Mouse (Mus musculus) lung, embryonic 16.5 days (tissue): ENCODE results near the gene Rpl13a. TPM values are rescaled to one million over a fixed set of nuclear protein-coding genes. Genes with fewer than 3 reads are reported as not detected.
"Not testable (repeated sequence)": the region's sequence is repeated elsewhere in the genome, so short reads cannot be mapped to it uniquely, and the experiment has no call there.

ENCODE experiments used
- ATAC-seq: fragments of 200-750 bp; cut with Nextera tagmentation; 2 replicates; pipeline ENCODE4 v1.8.0; 2017; ENCODE audit warnings: low read depth, mild to moderate bottlenecking, moderate library complexity
- H3K27ac ChIP-seq: fragments of 300-500 bp; sonication (generic); 2 replicates; pipeline ENCODE4 v1.5.1; 2014; ENCODE audit warnings: mild to moderate bottlenecking, control low read depth, low read length
- H3K27me3 ChIP-seq: fragments of 300-500 bp; sonication (generic); 2 replicates; pipeline ENCODE4 v1.6.1; 2014; ENCODE audit warnings: low read depth, low read length, mixed read lengths; ENCODE audit not compliant: control insufficient read depth, insufficient read depth
- H3K36me3 ChIP-seq: fragments of 300-500 bp; sonication (generic); 2 replicates; pipeline ENCODE4 v1.6.1; 2014; ENCODE audit warnings: low read length; ENCODE audit not compliant: control insufficient read depth, insufficient read depth
- H3K4me1 ChIP-seq: fragments of 300-500 bp; sonication (generic); replicated peaks from 2 replicates; pipeline ENCODE4 v1.6.1; 2014; ENCODE audit warnings: low read length, mixed read lengths; ENCODE audit not compliant: control insufficient read depth, insufficient read depth
- H3K4me2 ChIP-seq: fragments of 300-500 bp; sonication (generic); 2 replicates; pipeline ENCODE4 v1.6.1; 2014; ENCODE audit warnings: low read depth, low read length, control low read depth
- H3K4me3 ChIP-seq: fragments of 300-500 bp; sonication (generic); 2 replicates; pipeline ENCODE4 v1.5.1; 2014; ENCODE audit warnings: mild to moderate bottlenecking, low read length, control low read depth
- H3K9ac ChIP-seq: fragments of 300-500 bp; sonication (generic); 2 replicates; pipeline ENCODE4 v1.6.1; 2014; ENCODE audit warnings: low read length, control low read depth
- H3K9me3 ChIP-seq: fragments of 300-500 bp; sonication (generic); 2 replicates; pipeline ENCODE4 v1.6.1; 2016; ENCODE audit warnings: low read length; ENCODE audit not compliant: control insufficient read depth
- WGBS: fragments of 180-500 bp; shearing (Covaris S2); extraction: QIAGEN DNeasy Blood & Tissue Kit; methylation state at CpG from one replicate; pipeline ENCODE4 v1.1.7; 2014; 5-methylcytosine and 5-hydroxymethylcytosine counted together
- polyA plus RNA-seq: library from polyadenylated mRNA; unstranded; fragments of >200 nt; fragmentation: Nextera tagmentation; extraction: Ambion mirVana; gene quantifications from 2 replicates; pipeline ENCODE4 v1.2.1, GENCODE M21; 2015

Gene Rpl13a
- 1,289 and 1,305 TPM in 2 replicates for polyA plus RNA-seq

DNA sequence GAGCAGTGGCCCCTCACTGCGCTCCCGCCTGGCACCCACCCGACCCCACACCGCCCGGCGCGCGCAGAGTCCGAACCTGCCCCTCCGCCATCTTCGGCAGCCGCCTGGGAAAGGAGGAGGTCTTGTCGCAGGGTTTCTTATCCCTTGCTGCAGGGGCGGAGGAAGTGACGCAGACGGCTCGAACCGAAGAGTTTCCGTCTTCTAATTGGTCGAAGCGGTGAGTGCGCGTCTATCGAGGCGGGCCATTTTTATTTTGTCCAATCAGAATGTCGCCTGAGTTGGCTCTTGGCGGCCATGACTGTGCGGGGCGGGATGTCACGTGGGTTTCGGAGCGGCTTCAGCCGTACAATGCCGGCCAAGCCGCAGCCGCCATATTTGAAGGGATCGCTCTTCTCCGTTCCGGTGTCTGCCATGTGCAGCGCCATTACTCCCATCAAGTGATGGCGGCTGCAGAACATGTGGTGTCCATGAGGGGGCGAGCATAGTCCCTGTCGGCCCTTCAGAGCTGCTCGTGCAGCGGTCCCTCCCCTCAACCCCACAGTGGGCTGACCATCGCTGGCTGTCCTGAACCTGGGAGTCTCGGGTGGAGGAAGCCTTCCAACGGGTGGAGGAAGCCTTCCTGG, at the start of gene Rpl13a:
Rpl13a (minus strand) TSS at position 138 of the 623 bp plus-strand sequence.
- Histone ChIP-seq H3K27ac (peak within 1 kb of the TSS; percentile 90), H3K4me3 (peak within 1 kb of the TSS; percentile 78), H3K36me3 (peaks cover 26% of the 10 kb centered on the region), H3K4me2 (peak within 1 kb of the TSS; percentile 96), H3K9me3 (no peaks in the 10 kb centered on the region), H3K9ac (peak within 1 kb of the TSS; percentile 97), H3K4me1 (peaks cover 30% of the 10 kb centered on the region), H3K27me3 (no peaks in the 10 kb centered on the region)
- 0% methylated on average over 48 of the region's 48 CpGs for WGBS
- ATAC-seq, result peak; percentile 94

DNA sequence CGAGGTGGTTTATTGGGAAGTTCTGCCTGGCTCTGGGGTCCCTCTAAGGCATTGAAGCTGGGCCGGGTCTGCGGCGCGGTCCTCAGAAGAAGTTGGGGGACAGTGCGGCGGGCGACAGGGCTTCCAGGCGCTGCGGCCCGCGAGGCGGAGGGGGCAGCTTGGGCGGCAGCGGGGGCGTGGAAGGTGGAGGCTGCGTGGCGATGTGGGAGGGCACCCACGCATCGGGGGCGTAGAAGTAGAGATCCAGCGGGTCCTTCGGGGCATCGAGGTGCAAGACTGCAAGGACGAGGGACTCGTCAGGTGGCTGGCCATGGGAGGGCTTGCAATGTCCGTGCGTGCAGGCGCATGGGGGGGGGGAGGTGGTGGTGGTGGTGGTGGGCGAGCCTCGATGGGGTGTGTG, 47.8 kb upstream of the Rpl13a start:
- Histone ChIP-seq H3K36me3 (no peaks in the 10 kb centered on the region), H3K27me3 (peaks cover 74% of the 10 kb centered on the region), H3K4me2 (no peak overlapping the region), H3K4me1 (0 out of 2 replicates have a peak, but pooled peaks cover 3% of the 10 kb centered on the region), H3K9me3 (no peaks in the 10 kb centered on the region), H3K4me3 (no peak overlapping the region), H3K27ac (no peak overlapping the region), H3K9ac (no peak overlapping the region)
- 2% methylated on average over 26 of the region's 31 CpGs for WGBS
- ATAC-seq, result no peak

DNA sequence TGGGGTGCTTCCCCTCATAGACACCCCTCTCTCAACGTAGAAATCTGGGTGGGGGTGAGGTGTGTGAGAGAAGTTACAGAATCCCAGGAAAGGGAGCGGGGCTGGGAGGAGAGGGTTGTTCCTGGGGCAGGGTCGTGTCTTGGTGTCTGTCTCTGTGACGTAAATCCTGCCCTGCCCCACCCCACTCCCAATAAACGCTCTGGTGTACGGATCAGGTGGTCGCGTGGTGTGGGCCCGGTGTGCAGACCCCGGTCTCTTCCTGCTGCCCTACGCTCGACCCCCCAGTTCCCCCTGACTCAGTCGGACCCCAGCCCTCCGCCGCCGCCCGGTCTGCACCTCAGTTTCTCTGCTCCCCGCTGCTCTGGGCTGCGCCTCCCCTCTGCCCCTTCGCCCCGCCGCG, 47.4 kb upstream of the Rpl13a start:
- Histone ChIP-seq H3K4me1 (0 out of 2 replicates have a peak, but pooled peaks cover 3% of the 10 kb centered on the region), H3K27ac (no peak overlapping the region), H3K36me3 (no peaks in the 10 kb centered on the region), H3K4me2 (no peak overlapping the region), H3K9me3 (no peaks in the 10 kb centered on the region), H3K27me3 (peaks cover 74% of the 10 kb centered on the region), H3K4me3 (no peak overlapping the region), H3K9ac (no peak overlapping the region)
- under 1% methylated on average over 23 of the region's 23 CpGs for WGBS
- ATAC-seq, result no peak

DNA sequence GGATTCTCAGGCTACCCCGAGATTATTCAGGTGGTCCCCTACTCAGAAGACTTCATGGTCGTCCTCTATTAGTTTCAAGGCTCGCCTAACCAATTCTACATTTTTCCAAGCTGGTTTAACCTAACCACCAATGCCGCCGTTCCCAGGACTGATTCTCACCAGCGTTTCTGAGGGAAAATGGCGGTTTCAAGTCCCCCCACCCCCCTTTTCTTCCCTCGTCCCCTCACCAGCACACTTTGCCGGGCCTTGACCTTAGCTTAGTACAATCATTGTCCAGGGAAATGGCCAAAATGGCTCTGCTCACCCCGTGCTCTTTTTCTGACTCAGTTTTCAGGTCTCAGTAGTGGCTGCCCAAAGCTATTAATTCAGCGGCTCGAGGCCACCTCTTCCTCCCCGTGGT, 46.8 kb upstream of the Rpl13a start:
- no peak overlapping the region for H3K4me2 ChIP-seq

DNA sequence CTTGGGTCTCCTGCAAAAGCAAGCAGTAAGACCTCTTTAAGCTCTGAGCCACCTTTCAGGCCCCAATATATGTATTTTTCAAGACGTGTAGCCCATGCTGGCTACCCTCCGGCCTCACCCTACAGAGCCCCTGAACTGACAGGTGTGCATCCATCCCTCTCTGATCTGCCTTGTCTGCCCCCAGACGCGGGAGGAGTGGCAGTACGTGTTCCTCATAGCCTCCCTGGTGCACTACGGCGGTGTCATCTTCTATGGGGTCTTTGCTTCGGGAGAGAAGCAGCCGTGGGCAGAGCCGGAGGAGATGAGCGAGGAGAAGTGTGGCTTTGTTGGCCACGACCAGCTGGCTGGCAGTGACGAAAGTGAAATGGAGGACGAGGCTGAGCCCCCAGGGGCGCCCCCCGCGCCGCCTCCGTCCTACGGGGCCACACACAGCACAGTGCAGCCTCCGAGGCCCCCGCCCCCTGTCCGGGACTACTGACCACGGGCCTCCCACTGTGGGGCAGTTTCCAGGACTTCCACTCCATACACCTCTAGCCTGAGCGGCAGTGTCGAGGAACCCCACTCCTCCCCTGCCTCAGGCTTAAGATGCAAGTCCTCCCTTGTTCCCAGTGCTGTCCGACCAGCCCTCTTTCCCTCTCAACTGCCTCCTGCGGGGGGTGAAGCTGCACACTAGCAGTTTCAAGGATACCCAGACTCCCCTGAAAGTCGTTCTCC, 46.2 kb upstream of the Rpl13a start:
- no peak overlapping the region for H3K4me2 ChIP-seq
- 0 out of 2 replicates have a peak, but pooled peaks cover 3% of the 10 kb centered on the region for H3K4me1 ChIP-seq
- 4% methylated on average over 29 of the region's 29 CpGs for WGBS
- H3K36me3 ChIP-seq, result no peaks in the 10 kb centered on the region
- peaks cover 68% of the 10 kb centered on the region for H3K27me3 ChIP-seq
- H3K9me3 ChIP-seq, result peaks cover 10% of the 10 kb centered on the region
- no peak overlapping the region for H3K27ac ChIP-seq
- no peak overlapping the region for H3K9ac ChIP-seq
- peak; percentile 15; the same call in 1 of the 2 replicates for ATAC-seq
- H3K4me3 ChIP-seq, result peak overlapping the region; percentile 9; the same call in 1 of the 2 replicates

More for the DNA sequence above, 46.8 kb upstream of the Rpl13a start:
- Histone ChIP-seq H3K9ac (no peak overlapping the region), H3K9me3 (peaks cover 3% of the 10 kb centered on the region), H3K4me1 (0 out of 2 replicates have a peak, but pooled peaks cover 3% of the 10 kb centered on the region), H3K4me3 (no peak overlapping the region), H3K27me3 (peaks cover 73% of the 10 kb centered on the region), H3K27ac (no peak overlapping the region), H3K36me3 (no peaks in the 10 kb centered on the region)
- 2% methylated on average over 13 of the region's 13 CpGs for WGBS
- ATAC-seq, result no peak

DNA sequence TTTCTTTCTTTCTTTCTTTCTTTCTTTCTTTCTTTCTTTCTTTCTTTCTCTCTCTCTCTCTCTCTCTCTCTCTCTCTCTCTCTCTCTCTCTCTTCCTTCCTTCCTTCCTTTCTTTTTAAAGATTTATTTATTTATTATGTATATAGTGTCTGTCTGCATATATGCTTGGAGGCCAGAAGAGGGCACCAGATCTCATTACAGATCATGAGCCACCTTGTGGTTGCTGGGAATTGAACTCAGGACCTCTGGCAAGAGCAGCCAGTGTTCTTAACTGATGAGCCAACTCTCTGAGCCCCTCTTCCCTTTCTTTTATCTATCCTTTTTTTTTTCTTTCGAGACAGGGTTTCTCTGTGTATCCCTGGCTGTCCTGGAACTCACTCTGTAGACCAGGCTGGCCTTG, 45.2 kb upstream of the Rpl13a start:
- ATAC-seq, H3K36me3 ChIP-seq, H3K9ac ChIP-seq, H3K4me2 ChIP-seq, H3K4me3 ChIP-seq, H3K4me1 ChIP-seq, H3K27ac ChIP-seq: not testable (repeated sequence)
- 87% methylated on average over 1 of the region's 1 CpGs for WGBS
- Histone ChIP-seq H3K9me3 (peaks cover 17% of the 10 kb centered on the region), H3K27me3 (peaks cover 68% of the 10 kb centered on the region)

DNA sequence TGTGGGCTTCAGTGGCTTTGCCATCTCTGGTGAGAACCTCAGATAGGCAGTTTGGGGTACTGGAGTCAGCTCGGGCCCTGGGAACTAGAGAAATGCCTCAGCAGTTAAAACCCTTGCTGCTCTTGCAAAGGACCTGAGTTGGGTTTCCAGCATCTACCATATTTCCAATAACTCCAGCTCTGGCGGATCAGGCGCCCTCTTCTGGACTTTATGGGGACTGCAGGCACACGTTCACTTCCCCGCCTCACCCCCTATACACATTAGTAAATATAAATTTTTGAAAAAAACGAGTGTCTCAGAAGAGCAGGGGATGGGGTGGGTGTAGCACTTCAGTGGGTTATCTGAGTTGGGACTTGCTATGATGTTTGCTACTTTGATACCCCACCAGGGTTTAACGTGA, 44.4 kb upstream of the Rpl13a start:
- H3K4me3 ChIP-seq, result no peak overlapping the region
- H3K9me3 ChIP-seq, result peaks cover 17% of the 10 kb centered on the region
- no peak for ATAC-seq
- 53% methylated on average over 7 of the region's 7 CpGs for WGBS
- H3K36me3 ChIP-seq, result no peaks in the 10 kb centered on the region
- no peak overlapping the region for H3K27ac ChIP-seq
- H3K4me1 ChIP-seq, result 0 out of 2 replicates have a peak, but pooled peaks cover 3% of the 10 kb centered on the region
- H3K4me2 ChIP-seq, result no peak overlapping the region
- H3K27me3 ChIP-seq, result peaks cover 68% of the 10 kb centered on the region
- no peak overlapping the region for H3K9ac ChIP-seq

DNA sequence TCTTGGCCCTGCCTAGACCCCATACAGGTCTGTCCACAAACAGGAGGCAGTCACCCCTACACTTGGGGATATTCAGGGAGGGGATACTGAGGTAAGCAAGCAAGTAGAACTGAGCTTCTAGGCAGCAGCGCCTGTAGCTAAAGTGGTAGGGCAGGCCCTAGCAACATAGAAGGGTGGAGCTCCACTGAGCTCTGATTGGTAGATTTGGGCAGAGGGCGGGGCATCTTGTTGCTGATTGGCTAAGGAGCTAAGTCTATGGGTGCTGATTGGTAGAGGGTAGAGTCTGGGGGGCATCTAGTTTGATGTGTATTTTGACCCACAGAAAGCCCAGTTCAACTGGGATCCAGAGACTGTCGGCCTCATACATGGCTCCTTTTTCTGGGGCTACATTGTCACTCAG, 40.9 kb upstream of the Rpl13a start:
- WGBS, result 85% methylated on average over 3 of the region's 3 CpGs

DNA sequence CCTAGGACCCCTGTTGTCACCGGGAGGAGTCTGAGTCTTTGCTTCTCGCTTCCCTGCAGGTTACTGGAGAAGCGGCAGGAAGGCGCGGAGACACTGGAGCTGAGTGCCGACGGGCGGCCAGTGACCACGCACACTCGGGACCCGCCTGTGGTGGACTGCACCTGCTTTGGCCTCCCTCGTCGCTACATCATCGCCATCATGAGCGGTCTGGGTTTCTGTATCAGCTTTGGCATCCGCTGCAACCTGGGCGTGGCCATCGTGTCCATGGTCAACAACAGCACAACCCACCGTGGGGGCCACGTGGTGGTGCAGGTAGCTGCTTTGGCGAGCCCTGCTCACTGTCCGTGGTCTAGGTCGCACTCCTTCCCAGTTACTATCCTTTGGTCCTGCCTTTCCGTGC, 40.1 kb upstream of the Rpl13a start:
- no peak overlapping the region for H3K9ac ChIP-seq
- no peak overlapping the region for H3K4me2 ChIP-seq
- ATAC-seq, result no peak
- H3K27ac ChIP-seq, result no peak overlapping the region
- H3K36me3 ChIP-seq, result no peaks in the 10 kb centered on the region
- H3K9me3 ChIP-seq, result peaks cover 17% of the 10 kb centered on the region
- no peak overlapping the region for H3K4me3 ChIP-seq
- peaks cover 70% of the 10 kb centered on the region for H3K27me3 ChIP-seq
- H3K4me1 ChIP-seq, result 0 out of 2 replicates have a peak, but pooled peaks cover 2% of the 10 kb centered on the region
- WGBS, result 7% methylated on average over 24 of the region's 24 CpGs

More for the DNA sequence above, 40.9 kb upstream of the Rpl13a start:
- peaks cover 68% of the 10 kb centered on the region for H3K27me3 ChIP-seq
- ATAC-seq, result no peak
- H3K9ac ChIP-seq, result no peak overlapping the region
- no peaks in the 10 kb centered on the region for H3K36me3 ChIP-seq
- no peak overlapping the region for H3K4me2 ChIP-seq
- peaks cover 17% of the 10 kb centered on the region for H3K9me3 ChIP-seq
- no peak overlapping the region for H3K27ac ChIP-seq
- H3K4me1 ChIP-seq, result no peaks in the 10 kb centered on the region
- no peak overlapping the region for H3K4me3 ChIP-seq
